Mouse (Mus musculus): ENCODE measurements around the gene Gsk3a. TPM values are rescaled to one million over a fixed set of nuclear protein-coding genes. Genes with fewer than 3 reads are reported as not detected.

The Gsk3a gene
- polyA plus RNA-seq, 1 experiment = 94.8 TPM

DNA sequence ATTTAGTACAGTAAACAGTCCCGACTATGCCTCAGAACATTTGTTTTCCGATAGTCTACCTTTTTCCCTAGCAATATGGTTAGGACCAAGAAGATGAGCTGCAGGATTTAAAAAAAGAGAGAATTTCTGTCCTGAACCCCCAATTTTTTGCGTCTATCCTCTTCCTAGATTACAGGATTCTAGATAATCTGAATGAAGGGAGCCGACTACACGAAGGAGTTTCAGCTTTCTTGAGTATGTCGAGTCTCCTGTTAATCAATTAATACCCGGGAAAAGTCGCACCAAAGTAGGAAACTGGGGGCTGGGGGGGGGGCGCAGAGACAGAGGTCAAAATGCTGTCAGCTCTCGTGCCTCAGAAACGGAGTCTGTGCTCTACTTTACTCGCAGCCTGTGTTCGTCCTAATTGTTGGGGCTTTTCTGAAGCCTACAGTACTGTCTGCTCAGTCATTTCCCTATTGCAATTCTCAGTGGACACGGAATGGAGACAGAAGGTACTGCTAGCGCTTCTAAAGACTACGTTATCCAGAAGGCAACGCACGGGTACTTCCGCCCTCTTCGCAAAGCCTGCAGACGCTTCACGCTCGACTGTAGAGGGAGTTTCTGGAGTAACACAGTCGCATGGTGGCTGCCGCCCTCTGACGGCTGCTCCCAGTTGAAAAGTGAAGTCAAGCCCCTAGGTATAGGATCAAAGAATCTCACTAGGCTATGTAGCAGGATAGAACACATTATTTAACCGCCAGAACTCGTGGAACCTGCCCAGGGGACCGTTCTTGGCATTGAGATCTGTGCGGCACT, 1.4 kb upstream of the Gsk3a start:
- H3K36me3 ChIP-seq (ENCODE audit: control insufficient read depth, insufficient read depth, low read length) = no peaks in the 10 kb centered on the region; the same call in 1 of the 2 replicates

DNA sequence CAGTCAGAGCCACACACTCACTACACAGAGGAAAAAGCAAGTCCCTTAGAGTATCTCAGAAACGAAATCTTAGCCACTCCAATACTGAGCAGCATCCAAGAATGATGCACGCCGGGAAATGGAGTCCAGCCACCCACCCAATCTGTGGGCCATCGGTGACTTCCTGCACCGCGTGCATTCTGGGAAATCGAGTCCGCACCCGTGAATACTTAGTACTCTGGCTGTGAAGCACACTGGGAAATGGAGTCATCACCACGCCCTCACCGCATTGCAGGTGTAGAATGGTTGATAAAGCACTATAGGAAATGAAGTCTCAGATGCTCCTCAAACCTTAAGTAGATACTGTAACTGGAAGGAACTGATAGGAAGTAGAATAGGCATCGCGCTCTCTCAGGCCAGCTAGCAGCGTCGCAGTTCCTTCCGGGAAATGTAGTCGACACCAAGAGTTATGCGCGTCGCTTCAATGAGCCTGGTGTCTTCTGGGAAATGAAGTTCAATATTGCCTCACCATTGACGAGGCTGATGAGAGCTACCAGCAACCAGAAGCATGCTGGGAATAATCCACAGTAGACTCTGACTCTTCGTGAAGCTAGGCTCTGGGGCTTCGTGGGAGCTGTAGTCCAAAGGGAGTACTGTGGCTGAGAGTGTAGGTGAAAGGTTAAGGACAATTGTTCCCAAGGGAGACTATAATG, 510 bp upstream of the Gsk3a start:
- Histone ChIP-seq H3K36me3 (ENCODE audit: control insufficient read depth, insufficient read depth, low read length) (no peaks in the 10 kb centered on the region; the same call in none of the 2 replicates), H3K27ac (ENCODE audit: control insufficient read depth, insufficient read depth, low read depth, low read length) (peak overlapping the region; percentile 96), H3K4me1 (ENCODE audit: control insufficient read depth, insufficient read depth, low read length) (peaks cover 11% of the 10 kb centered on the region), H3K4me3 (ENCODE audit: control insufficient read depth, low read depth, low read length) (peak overlapping the region; percentile 86), H3K27me3 (ENCODE audit: control insufficient read depth, insufficient read depth, low read length) (no peaks in the 10 kb centered on the region)
- TF ChIP-seq POLR2A (IDR thresholded peaks at IDR 0.05; ENCODE audit: control insufficient read depth, low read depth, low read length) (no peak; the same call in 1 of the 2 replicates), CTCF (IDR thresholded peaks at IDR 0.05; ENCODE audit: control insufficient read depth, insufficient read depth, insufficient replicate concordance, low read depth, low read length) (no peak)

More for the DNA sequence above, 1.4 kb upstream of the Gsk3a start:
- no peaks in the 10 kb centered on the region for H3K27me3 ChIP-seq (ENCODE audit: control insufficient read depth, insufficient read depth, low read length)
- TF ChIP-seq CTCF (IDR thresholded peaks at IDR 0.05; ENCODE audit: control insufficient read depth, insufficient read depth, insufficient replicate concordance, low read depth, low read length) (peak; percentile 33; the same call in 1 of the 2 replicates), POLR2A (IDR thresholded peaks at IDR 0.05; ENCODE audit: control insufficient read depth, low read depth, low read length) (no peak; the same call in 1 of the 2 replicates)
- peaks cover 11% of the 10 kb centered on the region for H3K4me1 ChIP-seq (ENCODE audit: control insufficient read depth, insufficient read depth, low read length)
- peak overlapping the region; percentile 65 for H3K4me3 ChIP-seq (ENCODE audit: control insufficient read depth, low read depth, low read length)
- peak overlapping the region; percentile 96 for H3K27ac ChIP-seq (ENCODE audit: control insufficient read depth, insufficient read depth, low read depth, low read length)

DNA sequence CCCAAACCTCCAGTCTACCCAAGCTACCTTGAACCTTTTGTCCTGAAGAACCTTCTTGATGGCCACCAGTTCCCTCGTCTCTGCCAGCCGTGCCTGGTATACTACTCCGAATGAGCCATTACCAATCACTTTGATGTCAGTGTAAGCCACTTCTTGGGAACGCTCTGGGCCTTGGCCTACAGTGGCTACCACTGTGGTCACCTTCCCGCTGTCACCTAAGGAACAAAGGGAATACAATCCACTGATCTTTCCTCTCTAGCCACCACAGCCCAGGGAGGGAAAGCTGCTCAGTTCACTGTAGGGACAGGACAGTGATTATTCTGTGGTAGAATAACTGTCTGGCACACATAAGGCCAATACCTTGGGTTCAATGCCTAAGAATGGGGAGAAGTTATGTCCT, 2.1 kb downstream of the Gsk3a start:
- TF ChIP-seq CTCF (IDR thresholded peaks at IDR 0.05; ENCODE audit: control insufficient read depth, insufficient read depth, insufficient replicate concordance, low read depth, low read length) (no peak), POLR2A (IDR thresholded peaks at IDR 0.05; ENCODE audit: control insufficient read depth, low read depth, low read length) (no peak)
- Histone ChIP-seq H3K27me3 (ENCODE audit: control insufficient read depth, insufficient read depth, low read length) (no peaks in the 10 kb centered on the region), H3K36me3 (ENCODE audit: control insufficient read depth, insufficient read depth, low read length) (no peaks in the 10 kb centered on the region; the same call in none of the 2 replicates), H3K4me3 (ENCODE audit: control insufficient read depth, low read depth, low read length) (no peak overlapping the region; the same call in 1 of the 2 replicates), H3K27ac (ENCODE audit: control insufficient read depth, insufficient read depth, low read depth, low read length) (no peak overlapping the region), H3K4me1 (ENCODE audit: control insufficient read depth, insufficient read depth, low read length) (peaks cover 11% of the 10 kb centered on the region)

DNA sequence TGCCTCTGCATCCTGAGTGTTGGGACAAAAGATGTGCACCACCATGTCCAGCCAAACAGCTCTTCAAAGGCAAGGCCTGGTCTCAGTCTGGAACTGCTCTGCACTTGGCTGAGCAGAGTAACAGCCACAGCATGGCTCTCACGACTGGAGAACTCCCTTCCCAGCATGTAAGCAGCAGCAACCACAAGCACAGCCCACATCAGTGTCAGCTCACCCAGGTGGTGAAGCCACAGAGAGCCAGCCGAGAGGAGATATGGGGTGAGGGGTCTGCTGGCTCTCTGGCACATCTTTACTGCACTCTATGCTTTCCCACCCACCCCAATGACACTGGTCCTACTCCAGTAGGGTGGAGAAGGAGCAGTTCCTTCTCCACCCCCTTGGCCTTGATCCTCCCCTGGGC, 4.6 kb downstream of the Gsk3a start:
- Histone ChIP-seq H3K27ac (ENCODE audit: control insufficient read depth, insufficient read depth, low read depth, low read length) (no peak overlapping the region), H3K27me3 (ENCODE audit: control insufficient read depth, insufficient read depth, low read length) (no peaks in the 10 kb centered on the region), H3K4me3 (ENCODE audit: control insufficient read depth, low read depth, low read length) (no peak overlapping the region), H3K4me1 (ENCODE audit: control insufficient read depth, insufficient read depth, low read length) (no peaks in the 10 kb centered on the region), H3K36me3 (ENCODE audit: control insufficient read depth, insufficient read depth, low read length) (peaks cover 1% of the 10 kb centered on the region)
- TF ChIP-seq CTCF (IDR thresholded peaks at IDR 0.05; ENCODE audit: control insufficient read depth, insufficient read depth, insufficient replicate concordance, low read depth, low read length) (no peak), POLR2A (IDR thresholded peaks at IDR 0.05; ENCODE audit: control insufficient read depth, low read depth, low read length) (no peak)

DNA sequence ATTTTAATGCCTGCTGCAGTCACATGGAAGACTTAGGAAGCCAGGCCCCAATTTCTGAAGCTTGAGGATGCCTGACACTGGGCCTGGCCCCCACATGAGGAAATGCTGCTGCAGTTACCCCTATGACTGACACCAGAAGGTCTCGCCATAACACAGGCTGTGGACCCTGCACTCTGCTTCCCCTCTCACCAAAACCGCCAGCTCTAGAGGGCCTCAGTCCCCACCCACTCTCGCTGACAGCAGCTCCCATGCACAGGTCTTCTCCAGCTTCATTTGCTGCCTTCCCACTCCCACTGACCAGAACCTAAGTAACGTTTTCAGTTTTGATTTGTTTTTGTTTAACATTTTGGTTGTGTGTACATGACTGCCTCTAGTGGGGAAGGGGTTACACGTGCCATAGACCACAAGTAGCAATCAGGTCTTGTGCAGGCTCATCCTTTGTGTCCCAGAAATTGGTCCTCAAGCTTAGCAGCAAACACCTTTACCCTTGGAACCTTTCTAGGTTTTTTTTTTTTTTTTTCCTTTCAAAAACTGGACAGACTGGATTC, 5.5 kb downstream of the Gsk3a start:
- TF ChIP-seq POLR2A (IDR thresholded peaks at IDR 0.05; ENCODE audit: control insufficient read depth, low read depth, low read length) = no peak
- TF ChIP-seq CTCF (IDR thresholded peaks at IDR 0.05; ENCODE audit: control insufficient read depth, insufficient read depth, insufficient replicate concordance, low read depth, low read length) = no peak
- Histone ChIP-seq H3K4me1 (ENCODE audit: control insufficient read depth, insufficient read depth, low read length) (no peaks in the 10 kb centered on the region), H3K4me3 (ENCODE audit: control insufficient read depth, low read depth, low read length) (no peak overlapping the region), H3K36me3 (ENCODE audit: control insufficient read depth, insufficient read depth, low read length) (peaks cover 1% of the 10 kb centered on the region), H3K27me3 (ENCODE audit: control insufficient read depth, insufficient read depth, low read length) (no peaks in the 10 kb centered on the region), H3K27ac (ENCODE audit: control insufficient read depth, insufficient read depth, low read depth, low read length) (no peak overlapping the region)

DNA sequence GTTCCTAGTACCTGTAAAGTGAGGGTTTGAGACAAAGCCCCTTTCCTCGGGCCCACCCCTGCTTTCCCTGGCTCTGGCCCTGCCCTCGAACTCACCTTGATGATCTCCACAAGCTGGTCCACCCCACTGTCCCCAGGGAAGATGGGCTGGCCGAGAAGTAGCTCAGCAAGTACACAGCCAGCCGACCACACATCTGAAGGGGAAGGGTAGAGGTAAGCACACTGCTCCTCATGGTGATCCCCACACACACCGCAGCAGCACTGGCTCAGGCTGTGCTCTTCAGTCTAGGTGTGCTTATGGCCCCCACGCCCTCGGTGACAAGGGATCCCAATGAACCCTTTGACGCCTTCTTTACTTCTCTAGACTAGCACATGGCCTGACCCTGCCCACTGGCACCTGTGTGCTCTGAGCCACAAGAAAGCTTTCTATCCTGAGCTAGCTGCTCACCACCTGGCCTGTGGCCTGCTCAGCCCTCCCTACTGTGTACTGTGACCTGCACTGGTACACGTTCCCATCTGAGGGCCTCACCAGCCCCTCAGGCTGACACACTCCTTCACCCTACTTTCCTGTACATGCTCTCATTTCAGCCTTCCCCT, 6.9 kb downstream of the Gsk3a start:
- peaks cover 1% of the 10 kb centered on the region for H3K36me3 ChIP-seq (ENCODE audit: control insufficient read depth, insufficient read depth, low read length)
- H3K4me1 ChIP-seq (ENCODE audit: control insufficient read depth, insufficient read depth, low read length) = no peaks in the 10 kb centered on the region
- no peak overlapping the region for H3K4me3 ChIP-seq (ENCODE audit: control insufficient read depth, low read depth, low read length)
- H3K27ac ChIP-seq (ENCODE audit: control insufficient read depth, insufficient read depth, low read depth, low read length) = no peak overlapping the region
- TF ChIP-seq POLR2A (IDR thresholded peaks at IDR 0.05; ENCODE audit: control insufficient read depth, low read depth, low read length) (no peak), CTCF (IDR thresholded peaks at IDR 0.05; ENCODE audit: control insufficient read depth, insufficient read depth, insufficient replicate concordance, low read depth, low read length) (no peak)
- H3K27me3 ChIP-seq (ENCODE audit: control insufficient read depth, insufficient read depth, low read length) = no peaks in the 10 kb centered on the region
